Mouse (Mus musculus) fibroblast of lung, adult 2 months (primary cell): ENCODE data around the gene Mgst1.

Source experiments
- DNase-seq: peaks from one replicate; pipeline ENCODE4 v3.0.0-alpha.2; 2011; ENCODE audit warnings: low read depth

The Mgst1 gene

GRCm38 (mm10) chr6:138139930-138140329 lies at the start of gene Mgst1:
TSS of gene Mgst1 (plus strand) at chr6:138140316.
- DNase-seq: no peak

GRCm38 (mm10) chr6:138092432-138092831 lies 47.7 kb upstream of the Mgst1 start:
- no peak for DNase-seq

GRCm38 (mm10) chr6:138095060-138095459 lies 45.1 kb upstream of the Mgst1 start:
- DNase-seq: no peak

GRCm38 (mm10) chr6:138099646-138100045 lies 40.5 kb upstream of the Mgst1 start:
- DNase-seq: no peak

- no peak for DNase-seq
Measured at GRCm38 (mm10) chr6:138101843-138102242, 38.3 kb upstream of the Mgst1 start.

GRCm38 (mm10) chr6:138102940-138103339 lies 37.2 kb upstream of the Mgst1 start:
- DNase-seq: no peak

- DNase-seq: no peak
Measured at GRCm38 (mm10) chr6:138104559-138104958, 35.6 kb upstream of the Mgst1 start.

GRCm38 (mm10) chr6:138117496-138117895 lies 22.6 kb upstream of the Mgst1 start:
- DNase-seq: no peak

GRCm38 (mm10) chr6:138128392-138129335 lies 11.5 kb upstream of the Mgst1 start:
- DNase-seq: no peak

GRCm38 (mm10) chr6:138130541-138130940 lies 9.6 kb upstream of the Mgst1 start:
- no peak for DNase-seq

GRCm38 (mm10) chr6:138140336-138140735 lies 220 bp downstream of the Mgst1 start:
- peak; percentile 39 for DNase-seq

- DNase-seq: peak; percentile 86
Measured at GRCm38 (mm10) chr6:138141111-138141592, 1.0 kb downstream of the Mgst1 start.

GRCm38 (mm10) chr6:138142604-138143003 lies 2.5 kb downstream of the Mgst1 start:
- DNase-seq: no peak

- no peak for DNase-seq
Measured at GRCm38 (mm10) chr6:138143450-138143849, 3.3 kb downstream of the Mgst1 start.

GRCm38 (mm10) chr6:138153111-138153510 lies 13.0 kb downstream of the Mgst1 start:
- DNase-seq: peak; percentile 27

GRCm38 (mm10) chr6:138163920-138164319 lies 23.8 kb downstream of the Mgst1 start:
- no peak for DNase-seq

- DNase-seq: no peak
Measured at GRCm38 (mm10) chr6:138171480-138172224, 31.5 kb downstream of the Mgst1 start.
